Mouse (Mus musculus) testis, postnatal 14 days (tissue): Measurements from ENCODE around the gene Aldh5a1.
A peak's percentile ranks its signal among the peaks of the same experiment; 100 is the strongest.
"Not testable (repeated sequence)": the region's sequence is repeated elsewhere in the genome, so short reads cannot be mapped to it uniquely, and the experiment has no call there.

Experiments
- DNase-seq: peaks from one replicate; pipeline ENCODE4 v3.0.0; 2021; ENCODE audit warnings: low spot score

The Aldh5a1 gene

DNA sequence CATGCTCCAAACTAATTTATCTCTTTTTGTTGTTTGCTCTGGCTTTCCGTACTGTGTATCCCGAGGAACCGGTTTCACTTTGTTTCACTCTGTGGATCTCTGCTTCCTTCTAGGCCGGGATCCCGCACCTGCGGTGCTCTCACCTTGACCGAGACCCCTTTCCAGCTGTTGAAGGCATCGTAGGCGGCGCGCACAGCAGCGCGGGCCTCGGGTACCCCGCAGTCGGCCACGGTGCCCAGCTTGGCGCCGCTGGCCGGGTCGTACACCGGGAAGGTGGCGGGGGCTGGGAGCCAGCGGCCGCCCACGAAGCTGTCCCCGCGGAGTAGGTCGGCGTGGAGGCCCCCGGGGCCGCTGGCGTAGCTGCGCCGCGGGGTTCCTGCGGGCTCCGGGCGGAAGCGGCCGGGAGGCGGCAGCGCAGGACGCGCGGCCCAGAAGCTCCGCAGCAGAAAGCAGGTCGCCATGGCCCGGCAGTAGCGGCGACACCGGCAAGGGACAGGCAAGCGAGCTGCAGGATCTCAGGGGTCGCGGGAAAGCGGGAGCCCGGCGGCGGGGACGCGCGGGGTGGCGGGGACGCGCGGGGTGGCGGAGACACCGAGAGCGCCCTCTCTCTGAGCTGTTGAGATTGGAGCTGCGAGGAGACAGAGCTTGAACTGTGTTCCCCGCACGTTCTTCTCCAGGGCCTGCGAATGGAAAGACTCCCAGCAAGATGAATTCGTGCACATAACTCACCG lies at the start of gene Aldh5a1:
Gene Aldh5a1 (minus strand): TSS at position 554 of the 731 bp plus-strand sequence.
- DNase-seq, result peak; percentile 54

DNA sequence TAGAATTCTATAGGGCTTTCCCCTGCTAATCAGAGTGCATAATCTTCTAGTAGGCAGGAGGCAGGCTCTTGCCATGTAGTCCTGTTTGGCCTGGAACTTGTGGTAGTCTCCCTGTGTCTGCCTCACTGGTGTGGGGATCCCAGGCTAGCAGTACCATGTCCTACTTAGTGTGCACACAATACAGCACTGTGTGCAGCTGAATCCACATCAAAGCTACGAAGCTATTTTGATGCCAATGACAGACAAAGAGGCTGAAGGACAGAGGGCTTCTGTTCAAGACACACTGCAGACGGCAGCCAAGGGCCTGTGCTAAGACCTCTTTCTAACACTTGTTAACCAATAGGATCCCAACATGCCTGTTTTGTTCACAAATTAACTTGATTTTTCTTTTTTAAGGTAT lies 48.0 kb upstream of the Aldh5a1 start:
- DNase-seq, result no peak

DNA sequence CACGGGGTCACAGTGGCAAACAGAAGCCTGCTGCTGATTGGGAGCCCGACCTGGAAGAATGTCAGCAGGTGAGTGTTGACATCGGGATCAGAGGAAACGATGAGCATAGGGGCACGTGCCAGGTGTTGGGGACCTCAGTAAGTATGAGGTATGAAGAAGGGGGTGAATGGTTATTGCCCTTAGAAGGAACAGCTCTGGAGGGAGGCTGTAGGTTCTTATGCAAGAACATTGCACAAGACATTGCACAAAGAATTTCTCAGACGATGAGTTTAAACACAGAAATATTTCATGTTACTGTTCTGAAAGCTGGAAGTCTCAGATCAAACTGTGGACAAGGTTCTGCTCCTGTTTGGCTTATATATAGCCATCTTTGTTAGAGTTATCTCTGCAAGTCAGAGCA lies 43.6 kb upstream of the Aldh5a1 start:
- no peak for DNase-seq

DNA sequence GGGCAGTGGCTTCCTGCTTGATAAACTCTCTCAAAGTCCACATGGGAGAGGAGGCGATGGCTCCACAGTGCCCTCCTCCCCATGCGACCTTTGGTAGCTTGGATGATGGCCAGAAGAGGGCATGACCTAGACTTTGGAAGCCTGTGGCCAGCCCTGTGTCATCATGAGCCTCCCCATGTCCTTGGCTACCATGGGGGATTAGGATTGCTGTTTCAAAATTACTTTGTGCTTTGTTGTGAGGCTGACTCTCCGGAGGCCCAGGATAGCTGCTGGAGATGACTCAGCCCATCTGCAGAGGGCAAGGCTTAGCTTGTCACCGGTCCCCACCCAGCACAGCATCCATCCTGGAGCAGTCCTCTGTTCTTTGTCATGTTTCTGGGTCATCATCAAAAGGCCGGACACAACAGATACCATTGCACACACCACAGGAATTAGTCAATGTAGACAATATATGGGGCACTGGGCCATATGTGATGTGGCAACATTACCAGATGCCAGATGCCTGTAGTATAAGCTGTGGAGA lies 40.4 kb upstream of the Aldh5a1 start:
- no peak for DNase-seq

DNA sequence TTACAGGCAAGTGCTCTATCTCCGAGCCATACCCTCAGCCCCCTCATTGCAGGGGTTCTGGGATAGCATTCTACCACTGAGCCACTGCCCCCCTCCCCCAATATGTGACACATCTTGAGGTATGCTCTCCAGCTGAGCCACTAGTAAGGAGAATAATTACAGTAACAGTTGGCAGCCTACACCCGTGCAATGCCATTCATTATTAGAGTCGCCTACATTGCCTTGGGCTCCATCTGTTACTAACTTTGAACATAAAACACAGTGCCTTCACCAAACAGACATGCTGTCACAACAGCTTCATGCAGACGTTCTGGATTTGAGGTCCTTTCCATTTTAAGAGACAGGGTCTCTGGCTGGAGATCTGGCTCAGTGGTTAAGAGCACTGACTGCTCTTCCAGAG lies 38.9 kb upstream of the Aldh5a1 start:
- no peak for DNase-seq

DNA sequence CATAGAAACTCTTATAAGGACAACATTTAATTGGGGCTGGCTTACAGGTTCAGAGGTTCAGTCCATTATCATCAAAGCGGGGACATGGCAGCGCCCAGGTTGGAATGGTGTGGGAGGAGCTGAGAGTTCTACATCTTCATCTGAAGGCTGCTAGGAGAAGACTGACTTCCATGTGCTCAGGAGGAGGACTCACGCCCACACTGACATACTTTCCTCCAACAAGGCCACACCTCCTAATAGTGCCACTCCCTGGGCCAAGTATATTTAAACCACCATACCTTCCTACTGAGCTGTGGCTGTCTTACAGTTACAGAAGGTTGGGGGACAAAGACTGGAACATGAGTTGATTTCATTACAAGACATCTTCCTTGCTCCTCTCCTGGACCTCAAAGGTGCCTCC lies 34.3 kb upstream of the Aldh5a1 start:
- not testable (repeated sequence) for DNase-seq

DNA sequence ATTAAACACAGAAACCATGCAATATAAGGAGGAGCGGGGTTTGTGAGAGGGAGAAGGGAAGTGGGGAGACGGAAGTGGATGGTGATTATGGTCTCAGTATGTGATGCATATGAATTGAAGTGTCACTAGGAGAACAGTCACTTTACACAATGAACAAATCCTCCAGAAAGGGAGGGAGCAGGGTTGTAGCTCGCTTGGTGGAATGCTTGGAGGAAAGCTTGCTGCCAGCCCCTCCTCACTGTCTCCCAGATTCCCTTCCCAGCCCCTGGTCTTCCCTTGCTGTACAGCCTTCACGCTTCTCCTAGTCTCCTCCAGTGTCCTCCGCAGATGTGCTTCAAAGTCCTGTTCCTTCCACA lies 28.4 kb upstream of the Aldh5a1 start:
- no peak for DNase-seq

DNA sequence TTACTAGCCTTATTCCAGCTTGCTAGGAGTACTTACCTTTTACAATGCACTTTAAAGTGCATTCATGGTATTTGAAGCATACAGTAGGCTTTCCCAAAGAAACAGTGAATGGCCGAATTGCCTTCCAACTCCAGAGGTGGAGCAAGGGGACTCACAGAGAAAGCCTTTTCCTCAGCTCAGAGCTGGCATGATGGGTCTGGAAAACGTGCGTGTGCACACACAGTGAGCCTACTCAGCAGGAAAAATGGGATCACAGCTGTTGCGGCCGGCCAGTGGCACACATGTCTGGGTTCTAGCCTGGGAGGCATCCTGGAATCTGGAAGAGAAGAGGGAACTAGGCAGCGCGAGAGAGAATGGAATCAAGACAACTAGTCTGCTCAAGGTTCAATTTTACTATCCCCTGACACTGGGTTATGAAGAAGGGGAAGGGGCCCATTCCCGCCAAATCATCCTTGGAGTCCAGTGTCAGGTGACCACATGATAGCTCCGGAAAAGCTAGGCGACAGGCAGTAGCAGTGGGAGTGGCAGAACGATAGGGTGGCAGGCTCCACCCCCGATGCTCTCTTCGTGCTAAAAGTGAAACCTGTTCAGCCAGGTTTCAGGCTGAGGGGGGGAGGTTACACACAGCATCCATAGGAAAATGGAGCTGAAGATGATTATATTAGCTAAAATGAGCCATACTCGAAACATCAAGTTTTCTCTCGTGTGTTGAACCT lies 27.8 kb upstream of the Aldh5a1 start:
- no peak for DNase-seq

DNA sequence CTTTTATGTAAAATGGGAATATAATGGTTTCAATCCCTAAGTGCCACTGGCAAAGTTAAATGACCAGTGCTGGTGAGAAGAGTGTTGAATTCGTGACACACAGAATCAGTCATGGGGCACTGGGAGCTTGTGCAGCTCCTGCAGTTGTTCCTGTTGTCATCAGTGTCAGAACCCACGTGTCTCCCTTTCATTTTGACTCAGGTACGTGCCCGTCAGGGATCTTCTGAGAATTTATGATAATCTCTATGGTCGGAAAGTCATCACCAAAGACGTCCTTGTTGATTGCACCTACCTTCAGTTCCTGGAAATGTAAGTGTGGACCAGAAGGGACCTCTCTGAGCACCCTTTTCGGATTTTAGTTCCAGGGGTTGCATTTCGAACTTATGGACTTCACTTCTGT lies 24.7 kb upstream of the Aldh5a1 start:
- DNase-seq, result no peak

DNA sequence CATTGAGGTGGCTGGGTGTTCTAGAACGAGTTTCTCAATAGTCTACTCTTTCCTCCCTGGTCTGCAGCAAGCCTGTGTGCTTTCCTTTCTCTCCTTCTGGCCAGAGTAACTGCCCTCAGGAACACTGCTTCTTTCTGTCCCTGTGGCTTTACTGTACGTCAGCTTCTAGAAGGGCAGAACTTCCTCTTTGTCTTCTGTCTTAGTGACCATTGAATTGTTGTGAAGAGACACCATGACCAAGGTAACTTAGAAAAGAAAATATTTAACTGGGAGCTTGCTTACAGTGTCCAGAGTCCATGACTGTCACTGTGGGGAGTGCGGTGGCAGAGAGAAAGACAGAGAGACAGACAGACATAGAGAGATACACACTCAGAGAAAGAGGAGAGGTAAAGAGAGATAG lies 22.6 kb upstream of the Aldh5a1 start:
- DNase-seq, result no peak

DNA sequence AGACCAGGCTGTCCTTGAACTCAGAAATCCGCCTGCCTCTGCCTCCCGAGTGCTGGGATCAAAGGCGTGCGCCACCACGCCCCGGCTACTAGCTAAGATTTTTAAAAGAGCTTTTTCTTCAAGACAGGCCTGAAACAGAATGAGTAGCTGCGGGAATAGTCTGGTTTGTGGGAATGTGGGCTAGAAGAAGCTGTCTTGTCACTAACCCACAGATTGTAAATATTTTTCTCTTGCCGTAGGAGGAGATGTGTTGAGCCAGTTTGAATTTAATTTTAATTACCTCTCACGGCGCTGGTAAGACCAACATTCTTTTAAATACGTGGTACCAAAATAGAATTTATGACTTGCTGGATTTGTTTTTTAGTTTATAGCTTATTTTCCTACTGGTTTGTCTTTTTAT lies 21.2 kb upstream of the Aldh5a1 start:
- DNase-seq, result no peak

DNA sequence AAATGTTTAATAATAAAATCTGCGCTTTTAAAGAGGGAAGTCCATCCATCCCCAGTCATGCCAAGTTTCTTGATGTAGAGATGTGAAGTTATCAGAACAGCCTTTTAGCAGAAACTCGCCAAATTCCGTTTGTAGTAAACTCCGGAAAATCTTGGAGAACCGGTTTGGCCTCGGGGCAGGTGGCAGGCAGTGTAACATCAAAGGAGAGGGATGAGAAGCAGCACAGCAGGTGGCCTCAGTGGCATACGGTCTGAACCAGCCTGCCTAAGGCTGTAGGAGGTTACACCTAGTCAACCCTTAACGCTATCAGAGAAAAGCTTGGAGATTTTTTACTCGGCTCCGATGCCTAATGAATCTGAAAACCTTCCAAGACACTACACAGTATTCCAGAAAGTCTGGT lies 18.0 kb upstream of the Aldh5a1 start:
- DNase-seq, result peak; percentile 33

DNA sequence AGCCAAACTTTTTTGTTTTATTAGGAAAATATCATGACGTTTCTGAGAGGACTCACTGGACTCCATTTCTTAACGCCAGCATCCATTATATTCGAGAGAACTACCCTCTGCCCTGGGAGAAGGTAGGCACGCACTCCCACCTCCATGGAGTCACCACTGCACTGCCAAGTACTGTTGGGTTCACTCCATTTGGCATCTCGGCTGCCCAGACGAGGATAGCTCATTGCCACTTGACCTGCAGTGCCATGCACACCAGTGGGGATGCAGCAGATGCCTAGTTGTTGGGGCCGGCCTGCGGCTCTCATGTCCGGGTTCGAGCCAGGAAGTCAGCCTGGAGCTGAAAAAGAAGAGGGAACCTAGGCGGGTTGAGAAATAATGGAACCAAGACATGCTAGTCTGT lies 17.6 kb upstream of the Aldh5a1 start:
- no peak for DNase-seq

DNA sequence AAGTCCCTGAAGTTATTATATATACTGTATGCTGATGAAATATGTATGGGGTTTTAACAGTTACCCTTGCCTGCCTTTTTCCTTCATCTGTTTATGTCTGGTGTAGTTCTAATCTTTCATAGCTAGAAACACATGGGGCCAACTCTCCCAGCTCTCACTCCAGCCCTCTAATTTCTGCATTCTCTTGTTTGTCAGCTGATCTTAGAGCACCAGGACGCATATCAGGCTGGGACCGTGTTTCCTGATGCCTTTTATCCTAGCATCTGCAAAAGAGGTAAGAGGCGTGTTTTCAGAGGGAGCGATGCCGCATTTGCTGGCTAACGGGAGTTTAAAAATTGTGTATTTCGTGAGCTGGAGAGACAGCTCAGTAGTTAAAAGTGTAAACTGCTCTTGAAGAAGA lies 15.2 kb upstream of the Aldh5a1 start:
- DNase-seq, result no peak

DNA sequence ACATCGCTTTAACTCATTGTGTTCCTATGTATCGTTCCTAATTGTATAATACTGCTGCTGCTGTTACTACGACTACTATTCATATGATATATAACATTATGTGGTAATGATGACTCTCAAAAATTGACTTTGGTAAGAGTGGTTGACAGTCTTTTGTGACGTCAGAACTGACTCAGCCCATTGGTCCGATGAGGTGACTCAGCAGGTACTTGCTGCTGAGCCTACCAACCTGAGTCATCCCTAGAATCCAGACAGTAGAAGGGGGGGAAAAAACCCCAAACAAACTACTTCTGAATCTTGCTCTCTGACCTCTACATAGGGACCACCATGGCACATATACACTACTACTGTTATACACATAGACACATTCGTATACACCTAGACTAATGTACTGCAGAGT lies 11.4 kb upstream of the Aldh5a1 start:
- DNase-seq, result no peak

DNA sequence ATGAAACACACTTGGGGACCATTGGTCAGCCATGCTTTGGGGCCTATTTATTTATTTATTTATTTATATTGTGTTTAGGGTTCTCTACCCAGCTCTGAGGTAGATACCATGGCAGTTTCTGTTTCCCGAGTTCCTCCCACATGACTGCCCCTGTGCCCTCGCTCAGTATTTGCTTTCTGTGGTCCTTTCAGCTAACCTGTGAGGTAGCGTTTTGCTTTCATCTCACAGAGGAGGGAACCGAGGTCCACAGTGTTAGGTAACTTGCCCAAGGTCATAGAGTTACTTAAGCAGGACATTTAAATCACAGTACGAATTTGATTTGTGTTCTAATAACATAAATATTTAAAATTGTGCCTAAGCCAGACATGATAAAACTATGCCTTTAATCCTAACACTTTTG lies 9.7 kb upstream of the Aldh5a1 start:
- no peak for DNase-seq

DNA sequence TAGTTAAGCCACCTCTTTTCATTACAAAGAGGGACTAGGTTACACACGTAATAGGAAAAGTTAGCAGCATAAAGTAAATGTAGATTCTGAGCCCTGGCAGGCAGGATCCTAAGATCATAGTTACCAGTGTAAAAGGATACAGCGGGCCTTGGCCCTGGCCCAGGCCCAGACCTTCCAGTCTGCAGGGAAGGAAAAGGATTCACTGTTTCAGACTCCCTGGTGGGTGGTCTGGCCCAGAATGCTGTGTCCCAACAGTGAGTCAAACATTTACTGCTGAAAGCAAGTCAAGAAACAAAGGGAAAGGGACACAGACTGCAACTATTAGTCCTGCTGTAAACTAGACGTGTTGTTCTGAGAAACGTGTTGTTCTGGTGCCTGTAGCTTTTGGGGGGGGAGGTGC lies 8.1 kb upstream of the Aldh5a1 start:
- DNase-seq, result peak; percentile 58

DNA sequence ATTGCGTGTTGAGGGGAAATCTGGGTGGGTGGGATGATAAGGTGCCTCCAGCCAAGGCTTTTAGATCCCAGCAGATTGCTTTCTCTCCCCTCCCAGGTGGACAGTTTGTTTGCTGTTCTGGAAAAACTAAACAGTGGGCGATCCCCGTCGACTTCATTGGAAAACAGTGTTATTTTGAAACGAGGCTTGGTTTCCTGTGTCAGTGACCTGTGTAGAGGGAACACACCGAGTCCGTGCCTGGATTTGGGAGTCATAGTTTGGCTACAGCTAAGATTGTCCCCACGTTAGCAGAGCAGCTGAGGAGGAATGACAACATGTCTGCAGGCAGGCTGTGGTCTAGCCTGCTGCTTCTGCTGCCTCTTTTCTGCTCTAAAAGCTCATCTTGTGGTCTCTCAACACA lies 5.8 kb upstream of the Aldh5a1 start:
- DNase-seq, result no peak

DNA sequence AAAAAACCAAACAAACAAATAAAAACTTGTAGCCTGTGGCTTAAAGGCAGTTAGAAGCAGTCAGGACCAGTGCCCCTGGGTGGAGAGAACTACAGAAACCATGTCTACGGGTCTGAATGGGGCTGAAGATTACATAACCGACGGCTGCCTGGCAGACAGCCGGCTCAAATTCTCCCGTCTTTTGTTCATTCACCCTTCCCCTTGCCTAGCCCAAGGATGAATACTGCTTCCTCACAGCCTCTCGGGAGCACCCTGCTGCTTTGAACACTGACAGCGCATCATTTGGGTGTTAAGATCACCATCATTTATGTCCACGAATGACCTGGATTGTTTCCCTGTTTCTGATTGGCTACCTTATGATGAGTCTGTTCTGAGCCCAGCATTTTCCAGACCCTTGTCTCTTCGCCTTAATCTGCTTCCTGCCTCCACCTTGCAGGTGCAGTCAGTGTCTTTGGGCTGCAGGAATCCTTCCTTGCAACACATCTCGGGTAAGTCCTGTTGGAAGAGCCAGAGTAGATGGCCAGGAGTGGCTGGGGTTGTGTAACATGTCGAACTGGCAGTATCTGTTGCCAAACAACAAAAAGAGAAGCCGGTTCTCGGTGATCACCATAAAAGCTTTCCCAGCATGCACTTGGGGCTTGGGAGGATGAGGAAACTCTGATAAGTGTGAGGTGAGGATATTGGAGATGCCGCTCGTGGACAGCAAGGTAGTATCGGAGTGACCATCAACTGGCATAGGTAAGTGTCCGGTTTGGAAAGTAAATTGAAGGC lies 5.2 kb upstream of the Aldh5a1 start, which contains the start of gene Gpld1:
Gene Gpld1 (plus strand): TSS at position 641 of the 771 bp plus-strand sequence.
- DNase-seq, result no peak

DNA sequence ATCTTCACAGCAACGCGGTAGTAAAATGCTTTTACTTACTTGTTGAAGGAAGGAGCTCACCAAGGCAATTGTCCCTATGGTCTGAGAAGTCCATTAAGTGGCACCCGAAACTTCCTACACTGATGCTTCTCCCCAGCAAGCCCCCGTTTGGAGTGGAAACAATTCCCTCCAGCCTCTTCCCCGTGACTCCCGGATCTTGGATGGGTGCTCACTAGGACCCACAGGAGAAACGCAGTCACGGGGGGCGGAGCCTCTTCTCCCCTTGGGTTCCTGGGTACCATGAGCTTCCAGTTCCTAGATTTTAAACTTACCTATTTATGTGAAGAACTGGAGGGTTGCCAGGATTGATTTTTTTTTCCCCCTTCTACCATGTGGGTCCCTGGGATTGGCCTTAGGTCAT lies 2.0 kb upstream of the Aldh5a1 start:
- DNase-seq, result no peak

DNA sequence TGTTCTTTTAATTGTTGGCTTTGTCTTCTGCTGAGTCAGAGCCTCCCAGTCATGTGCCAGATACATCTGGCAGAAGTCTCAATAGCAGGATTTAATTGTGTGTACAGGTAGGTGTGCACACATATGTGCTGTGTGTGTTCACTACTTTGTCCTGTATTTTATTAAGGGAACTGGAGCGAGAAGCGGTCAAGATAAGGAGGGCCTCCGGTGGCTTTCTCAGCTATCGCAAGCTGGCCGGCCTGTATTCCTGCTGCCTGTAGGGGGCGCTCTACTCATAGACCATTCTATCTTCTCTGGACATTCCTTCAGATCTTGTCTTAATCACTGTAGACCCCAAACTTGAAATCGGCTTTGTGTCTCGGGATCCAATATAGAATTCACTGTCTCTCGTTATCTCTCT lies 1.2 kb upstream of the Aldh5a1 start:
- DNase-seq, result peak; percentile 80

DNA sequence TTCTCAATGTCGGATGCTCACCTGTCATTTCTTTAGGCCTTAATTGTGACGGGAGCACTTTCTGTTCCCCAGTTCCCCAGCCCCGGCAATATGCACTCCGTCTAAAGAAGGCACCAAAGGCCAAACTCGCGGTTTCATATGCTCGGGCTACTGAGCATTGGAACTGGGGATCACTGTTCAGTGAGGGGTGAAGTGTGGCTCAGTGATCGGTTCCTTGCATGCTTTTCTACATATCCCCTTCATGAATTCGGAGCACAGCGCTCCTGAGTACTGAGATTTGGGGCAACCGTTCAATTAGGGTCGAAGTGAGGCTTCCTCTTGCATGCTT lies 342 bp upstream of the Aldh5a1 start:
- DNase-seq, result no peak

DNA sequence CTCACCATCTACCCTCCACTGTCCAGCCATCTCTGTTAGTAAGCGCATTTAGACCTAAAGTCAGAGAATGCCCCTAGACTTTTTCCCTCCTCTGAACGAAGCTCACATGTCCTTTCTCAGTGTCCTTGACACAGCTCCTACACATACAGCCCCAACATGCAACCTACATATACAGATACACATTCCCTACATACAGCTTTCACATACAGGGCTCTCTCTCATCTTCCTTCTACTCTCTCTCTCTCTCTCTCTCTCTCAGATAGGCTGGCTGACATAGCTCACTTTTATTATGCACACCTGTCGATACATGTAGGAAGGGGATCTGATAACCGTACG lies 721 bp downstream of the Aldh5a1 start:
- DNase-seq, result no peak
